Mouse (Mus musculus): ENCODE measurements at regions not wholly inside any gene's neighbourhood (a gene's known extent, or its start where the extent isn't known, plus 50 kb on each side); places are given as distances from the start of the nearest gene placed in this dataset.

DNA sequence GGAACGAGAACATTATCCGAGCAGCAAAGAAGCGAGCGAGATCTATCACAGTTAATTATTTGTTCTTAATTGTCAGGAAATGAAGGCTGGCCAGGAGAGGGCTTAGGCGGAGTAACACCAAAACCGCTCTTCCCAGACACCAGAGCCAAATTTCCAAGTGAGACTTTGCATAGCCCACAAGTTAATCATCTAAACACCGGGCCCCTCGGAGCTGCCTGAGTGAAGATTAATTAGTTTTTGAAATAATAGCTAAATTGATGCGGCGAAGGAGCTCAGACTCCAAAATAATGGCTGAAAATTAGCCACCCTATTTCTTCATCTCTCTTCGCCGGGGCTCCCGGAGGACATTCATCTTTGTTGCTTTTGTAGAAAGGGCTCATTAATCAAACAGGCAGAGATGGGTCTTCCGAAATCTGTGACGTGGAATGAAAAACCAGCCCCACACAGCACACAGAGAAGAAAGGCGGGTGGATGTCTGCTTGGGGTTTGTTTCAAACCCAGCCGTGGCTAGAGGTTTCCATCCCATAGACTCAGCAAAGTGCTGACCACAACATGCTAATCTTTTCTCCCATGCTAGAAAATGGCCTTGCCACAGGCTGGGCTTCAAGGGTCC, 193.7 kb downstream of the Suds3 start:
- TF ChIP-seq POLR2A (IDR thresholded peaks at IDR 0.05; ENCODE audit: borderline replicate concordance, extremely low read depth, insufficient read depth, insufficient read length, poor library complexity, severe bottlenecking) (no peak), CTCF (IDR thresholded peaks at IDR 0.05; ENCODE audit: borderline replicate concordance, extremely low read depth, insufficient read depth, insufficient read length) (no peak)

All from brain, embryonic 14.5 days (tissue).